Mouse (Mus musculus): Measurements from ENCODE around the gene Rnf224. TPM values are rescaled to one million over a fixed set of nuclear protein-coding genes. Genes with fewer than 3 reads are reported as not detected.

Rnf224 gene
- not detected in 2 replicates for polyA plus RNA-seq (2015; fragmentation: Nextera tagmentation; extraction: Ambion mirVana)

DNA sequence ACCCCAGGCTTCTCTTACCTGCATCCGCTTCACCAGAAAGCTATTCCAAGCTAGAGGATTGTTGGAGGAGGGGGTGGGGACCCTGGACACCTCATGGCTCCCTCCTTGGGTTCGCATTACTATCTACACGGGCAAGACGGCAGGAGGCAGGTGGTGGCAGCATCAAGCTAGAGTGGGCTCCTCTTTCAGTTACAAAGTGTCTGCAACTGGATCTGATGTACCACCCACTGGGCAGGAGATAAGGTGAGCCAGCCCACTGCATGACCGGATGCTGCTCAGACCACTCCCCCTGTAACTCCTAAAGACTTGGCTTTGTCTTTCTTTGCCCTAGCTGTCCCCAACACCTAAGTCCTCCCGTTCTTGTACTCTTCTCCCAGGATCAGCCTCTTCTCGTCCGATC is at the start of gene Rnf224:
Gene Rnf224, minus strand, starts transcription at position 174 of the 400 bp plus-strand sequence.
- no peak within 1 kb of the TSS for H3K4me2 ChIP-seq (ENCODE audit: low read length)
- 46% methylated on average over 8 of the region's 8 CpGs for WGBS
- ATAC-seq, result no peak

DNA sequence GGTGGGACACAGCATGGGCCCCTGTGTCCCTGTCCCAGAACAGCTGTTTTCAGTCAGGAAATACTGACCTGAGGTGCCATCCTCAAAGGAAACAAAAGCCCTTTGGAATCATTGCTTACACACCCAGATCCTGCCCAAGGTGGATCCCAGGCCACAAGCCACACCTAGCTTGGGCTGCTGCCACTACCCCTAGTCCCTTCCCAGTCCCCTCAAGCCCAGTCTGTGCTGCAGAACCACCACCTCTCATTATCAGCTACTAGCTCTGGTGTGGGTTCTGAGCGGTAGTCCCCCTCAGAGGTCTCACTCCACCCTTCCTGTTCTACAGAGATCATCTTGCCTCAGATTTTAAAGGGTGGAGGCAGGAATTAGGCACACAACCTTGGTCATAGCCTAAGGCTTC is 49.7 kb upstream of the Rnf224 start:
- WGBS, result 87% methylated on average over 1 of the region's 1 CpGs
- Histone ChIP-seq H3K9ac (ENCODE audit: low read depth, low read length) (no peak overlapping the region), H3K36me3 (ENCODE audit: control insufficient read depth, insufficient read depth, low read length) (peaks cover 22% of the 10 kb centered on the region), H3K27me3 (ENCODE audit: control insufficient read depth, insufficient read depth, low read depth, low read length) (peaks cover 26% of the 10 kb centered on the region), H3K4me1 (ENCODE audit: control insufficient read depth, insufficient read depth, low read length) (peaks cover 14% of the 10 kb centered on the region), H3K9me3 (replicated peaks; ENCODE audit: control insufficient read depth, low read length, poor library complexity, severe bottlenecking) (no peaks in the 10 kb centered on the region), H3K4me3 (ENCODE audit: low read depth, low read length) (no peak overlapping the region), H3K27ac (ENCODE audit: low read length) (no peak overlapping the region), H3K4me2 (ENCODE audit: low read length) (no peak overlapping the region)
- no peak for ATAC-seq

More for the DNA sequence above, at the start of gene Rnf224:
- Histone ChIP-seq H3K27ac (ENCODE audit: low read length) (no peak within 1 kb of the TSS), H3K9ac (ENCODE audit: low read depth, low read length) (no peak within 1 kb of the TSS), H3K4me3 (ENCODE audit: low read depth, low read length) (no peak within 1 kb of the TSS), H3K36me3 (ENCODE audit: control insufficient read depth, insufficient read depth, low read length) (no peaks in the 10 kb centered on the region), H3K4me1 (ENCODE audit: control insufficient read depth, insufficient read depth, low read length) (peaks cover 9% of the 10 kb centered on the region; the same call in 1 of the 2 replicates), H3K9me3 (replicated peaks; ENCODE audit: control insufficient read depth, low read length, poor library complexity, severe bottlenecking) (no peaks in the 10 kb centered on the region), H3K27me3 (ENCODE audit: control insufficient read depth, insufficient read depth, low read depth, low read length) (peaks cover 7% of the 10 kb centered on the region; the same call in 1 of the 2 replicates)

DNA sequence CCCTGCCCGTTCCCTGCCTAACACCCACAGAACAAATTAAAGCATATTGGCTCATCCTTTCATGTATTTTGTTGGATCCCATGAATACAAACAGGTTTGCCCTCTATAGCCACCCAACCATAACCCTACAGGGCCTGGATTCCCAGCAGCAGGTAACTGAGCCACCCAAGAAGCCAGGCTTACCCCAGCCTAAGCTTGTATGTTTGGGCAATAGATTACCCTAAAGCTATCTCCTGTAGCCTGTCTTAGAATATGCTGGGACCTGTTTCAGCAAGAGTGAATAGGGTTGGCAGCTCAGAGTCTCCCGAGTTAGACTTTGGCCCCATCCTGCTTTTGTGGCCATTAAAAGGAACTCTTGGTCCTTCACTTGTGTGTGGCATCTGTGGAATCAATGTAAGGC is 49.0 kb upstream of the Rnf224 start:
- Histone ChIP-seq H3K4me1 (ENCODE audit: control insufficient read depth, insufficient read depth, low read length) (peaks cover 8% of the 10 kb centered on the region), H3K27ac (ENCODE audit: low read length) (no peak overlapping the region), H3K27me3 (ENCODE audit: control insufficient read depth, insufficient read depth, low read depth, low read length) (peaks cover 19% of the 10 kb centered on the region), H3K36me3 (ENCODE audit: control insufficient read depth, insufficient read depth, low read length) (peaks cover 27% of the 10 kb centered on the region), H3K4me3 (ENCODE audit: low read depth, low read length) (no peak overlapping the region), H3K9ac (ENCODE audit: low read depth, low read length) (no peak overlapping the region), H3K4me2 (ENCODE audit: low read length) (no peak overlapping the region), H3K9me3 (replicated peaks; ENCODE audit: control insufficient read depth, low read length, poor library complexity, severe bottlenecking) (no peaks in the 10 kb centered on the region)
- ATAC-seq, result no peak
- whole genome bisulfite sequencing, result 92% methylated on average over 2 of the region's 2 CpGs

DNA sequence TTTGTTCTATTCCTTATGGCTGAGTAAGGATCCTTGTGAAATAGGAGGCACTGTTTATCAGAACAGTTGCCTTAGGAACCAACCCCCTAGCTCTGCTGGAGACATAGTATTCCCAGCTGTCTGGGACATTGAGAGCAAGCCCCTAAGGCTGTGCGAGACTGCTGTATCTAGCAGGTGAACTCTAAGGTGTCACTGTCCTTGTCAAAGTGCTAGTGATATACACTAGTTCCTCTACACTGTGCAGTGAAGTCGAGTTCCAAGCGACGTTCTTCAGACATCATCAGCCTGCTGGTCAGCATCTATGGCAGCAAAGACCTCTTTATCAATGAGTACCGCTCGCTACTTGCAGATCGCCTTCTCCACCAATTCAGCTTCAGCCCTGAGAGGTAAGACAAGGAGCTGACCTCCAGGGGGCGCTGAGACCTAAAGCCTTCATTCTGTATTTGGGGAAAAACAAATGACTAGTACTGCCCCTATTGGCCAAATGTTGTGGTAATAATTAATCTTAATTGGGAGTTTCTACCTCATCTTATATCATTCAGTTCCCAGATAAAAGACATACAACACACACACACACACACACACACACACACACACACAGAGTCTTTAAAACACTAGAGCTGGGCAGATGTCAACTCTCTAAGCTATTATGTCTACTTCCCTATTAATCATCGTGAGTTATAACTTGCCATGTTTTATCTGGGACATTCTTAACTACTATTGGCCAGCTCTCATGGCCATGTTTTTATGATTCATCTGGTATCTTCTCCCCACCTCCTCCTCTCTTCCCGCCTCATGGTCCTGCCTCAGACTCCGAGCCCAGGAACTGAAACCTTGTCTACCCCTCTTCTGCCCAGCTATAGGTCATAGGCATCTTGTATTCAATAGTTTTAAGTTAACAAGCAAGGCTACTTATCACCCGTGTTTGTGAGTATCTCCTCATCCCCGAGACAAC is 42.6 kb upstream of the Rnf224 start:
- Histone ChIP-seq H3K27ac (ENCODE audit: low read length) (no peak overlapping the region), H3K9ac (ENCODE audit: low read depth, low read length) (no peak overlapping the region), H3K4me2 (ENCODE audit: low read length) (no peak overlapping the region), H3K27me3 (ENCODE audit: control insufficient read depth, insufficient read depth, low read depth, low read length) (no peaks in the 10 kb centered on the region), H3K9me3 (replicated peaks; ENCODE audit: control insufficient read depth, low read length, poor library complexity, severe bottlenecking) (no peaks in the 10 kb centered on the region), H3K36me3 (ENCODE audit: control insufficient read depth, insufficient read depth, low read length) (peaks cover 48% of the 10 kb centered on the region), H3K4me3 (ENCODE audit: low read depth, low read length) (no peak overlapping the region), H3K4me1 (ENCODE audit: control insufficient read depth, insufficient read depth, low read length) (0 out of 2 replicates have a peak, but pooled peaks cover 2% of the 10 kb centered on the region)
- 62% methylated on average over 13 of the region's 13 CpGs for WGBS
- peak; percentile 51 for ATAC-seq

DNA sequence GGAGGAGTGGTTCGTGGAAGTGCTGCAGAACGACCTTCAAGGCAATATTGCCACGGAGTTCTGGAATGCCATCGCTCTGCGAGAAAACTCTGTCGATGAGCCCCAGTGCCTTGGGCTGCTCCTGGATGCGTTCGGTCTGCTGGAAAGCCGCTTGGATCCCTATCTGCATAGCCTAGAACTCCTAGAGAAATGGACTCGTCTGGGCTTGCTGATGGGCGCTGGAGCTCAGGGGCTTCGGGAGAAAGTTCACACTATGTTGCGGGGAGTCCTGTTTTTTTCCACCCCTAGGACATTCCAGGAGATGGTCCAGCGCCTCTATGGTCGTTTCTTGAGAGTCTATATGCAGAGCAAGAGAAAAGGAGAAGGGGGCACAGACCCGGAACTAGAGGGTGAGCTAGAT is 36.4 kb upstream of the Rnf224 start:
- no peak for ATAC-seq
- H3K9ac ChIP-seq (ENCODE audit: low read depth, low read length), result peak overlapping the region; percentile 94
- H3K36me3 ChIP-seq (ENCODE audit: control insufficient read depth, insufficient read depth, low read length), result peaks cover 28% of the 10 kb centered on the region
- H3K4me1 ChIP-seq (ENCODE audit: control insufficient read depth, insufficient read depth, low read length), result peaks cover 28% of the 10 kb centered on the region
- H3K27ac ChIP-seq (ENCODE audit: low read length), result peak overlapping the region; percentile 73
- H3K4me3 ChIP-seq (ENCODE audit: low read depth, low read length), result peak overlapping the region; percentile 89
- no peaks in the 10 kb centered on the region for H3K9me3 ChIP-seq (replicated peaks; ENCODE audit: control insufficient read depth, low read length, poor library complexity, severe bottlenecking)
- WGBS, result 42% methylated on average over 16 of the region's 16 CpGs
- no peaks in the 10 kb centered on the region for H3K27me3 ChIP-seq (ENCODE audit: control insufficient read depth, insufficient read depth, low read depth, low read length)
- peak overlapping the region; percentile 99 for H3K4me2 ChIP-seq (ENCODE audit: low read length)

DNA sequence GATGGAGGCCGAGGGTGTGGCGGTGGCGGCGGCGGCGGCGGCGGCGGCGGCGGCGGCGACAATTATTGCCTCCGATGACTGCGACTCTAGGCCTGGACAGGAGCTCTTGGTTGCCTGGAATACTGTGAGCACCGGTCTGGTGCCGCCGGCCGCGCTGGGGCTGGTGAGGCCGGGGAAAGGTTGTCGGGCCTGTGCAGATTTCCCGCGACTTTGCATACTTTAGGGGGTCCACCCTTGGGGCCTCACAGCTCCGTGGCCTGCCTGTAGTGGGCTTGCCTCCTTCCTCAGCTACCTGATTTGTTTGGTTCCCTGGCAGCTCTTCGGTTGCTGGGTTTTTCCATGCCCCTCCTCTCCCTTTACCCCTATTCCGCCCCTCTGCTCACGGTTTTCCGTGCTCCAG is 35.9 kb upstream of the Rnf224 start:
- WGBS, result under 1% methylated on average over 29 of the region's 29 CpGs
- ATAC-seq, result peak; percentile 72
- peaks cover 23% of the 10 kb centered on the region for H3K36me3 ChIP-seq (ENCODE audit: control insufficient read depth, insufficient read depth, low read length)

DNA sequence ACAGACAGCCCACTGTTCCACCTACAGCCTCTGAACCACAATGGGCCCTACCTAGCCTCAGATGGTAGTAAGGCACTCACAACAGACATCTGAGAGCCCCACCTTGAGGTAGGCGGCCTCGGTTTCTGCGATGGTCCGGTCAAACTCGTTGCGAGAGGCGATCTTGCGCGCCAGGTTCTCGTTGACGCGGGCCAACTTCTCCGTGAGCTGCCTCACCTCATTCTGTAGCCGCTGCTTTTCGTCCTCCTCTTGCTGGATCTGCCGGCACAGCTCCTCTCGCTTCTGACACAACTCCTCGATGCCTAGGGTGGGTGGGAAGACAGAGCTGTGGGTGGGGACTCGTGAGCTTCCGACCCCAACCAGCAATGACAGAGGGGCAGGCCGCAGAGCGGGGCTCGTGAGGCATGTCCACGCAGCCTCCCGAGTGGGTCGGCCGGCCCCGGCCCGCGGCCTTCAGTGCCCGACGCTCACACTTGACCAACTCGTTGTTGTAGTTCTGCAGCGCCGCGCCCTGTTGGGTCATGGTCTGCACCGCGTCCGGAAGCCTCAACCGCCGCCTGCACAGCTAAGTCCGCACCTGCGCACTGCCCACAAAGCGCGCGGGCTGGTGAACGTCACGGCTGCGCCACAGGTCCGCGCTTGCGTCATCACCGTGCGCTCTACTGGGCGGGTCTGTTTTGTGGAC is 35.4 kb upstream of the Rnf224 start, which contains the start of the genes Ssna1 and Anapc2:
Gene Ssna1, minus strand, starts transcription at position 612 of the 685 bp plus-strand sequence.
Gene Anapc2, plus strand, starts transcription at position 652 of the 685 bp plus-strand sequence.
- peak within 1 kb of the TSS; percentile 94 for H3K9ac ChIP-seq (ENCODE audit: low read depth, low read length)
- peak within 1 kb of the TSS; percentile 73 for H3K27ac ChIP-seq (ENCODE audit: low read length)
- peak within 1 kb of the TSS; percentile 89 for H3K4me3 ChIP-seq (ENCODE audit: low read depth, low read length)
- H3K9me3 ChIP-seq (replicated peaks; ENCODE audit: control insufficient read depth, low read length, poor library complexity, severe bottlenecking), result no peaks in the 10 kb centered on the region
- no peaks in the 10 kb centered on the region for H3K27me3 ChIP-seq (ENCODE audit: control insufficient read depth, insufficient read depth, low read depth, low read length)
- H3K4me1 ChIP-seq (ENCODE audit: control insufficient read depth, insufficient read depth, low read length), result peaks cover 34% of the 10 kb centered on the region
- WGBS, result under 1% methylated on average over 55 of the region's 55 CpGs
- ATAC-seq, result peak; percentile 94
- peak within 1 kb of the TSS; percentile 99 for H3K4me2 ChIP-seq (ENCODE audit: low read length)
- peaks cover 22% of the 10 kb centered on the region for H3K36me3 ChIP-seq (ENCODE audit: control insufficient read depth, insufficient read depth, low read length)

More for the DNA sequence above, 35.9 kb upstream of the Rnf224 start:
- Histone ChIP-seq H3K9ac (ENCODE audit: low read depth, low read length) (peak overlapping the region; percentile 94), H3K4me2 (ENCODE audit: low read length) (peak overlapping the region; percentile 99), H3K4me3 (ENCODE audit: low read depth, low read length) (peak overlapping the region; percentile 89), H3K4me1 (ENCODE audit: control insufficient read depth, insufficient read depth, low read length) (peaks cover 29% of the 10 kb centered on the region), H3K27ac (ENCODE audit: low read length) (peak overlapping the region; percentile 73), H3K27me3 (ENCODE audit: control insufficient read depth, insufficient read depth, low read depth, low read length) (no peaks in the 10 kb centered on the region), H3K9me3 (replicated peaks; ENCODE audit: control insufficient read depth, low read length, poor library complexity, severe bottlenecking) (no peaks in the 10 kb centered on the region)

DNA sequence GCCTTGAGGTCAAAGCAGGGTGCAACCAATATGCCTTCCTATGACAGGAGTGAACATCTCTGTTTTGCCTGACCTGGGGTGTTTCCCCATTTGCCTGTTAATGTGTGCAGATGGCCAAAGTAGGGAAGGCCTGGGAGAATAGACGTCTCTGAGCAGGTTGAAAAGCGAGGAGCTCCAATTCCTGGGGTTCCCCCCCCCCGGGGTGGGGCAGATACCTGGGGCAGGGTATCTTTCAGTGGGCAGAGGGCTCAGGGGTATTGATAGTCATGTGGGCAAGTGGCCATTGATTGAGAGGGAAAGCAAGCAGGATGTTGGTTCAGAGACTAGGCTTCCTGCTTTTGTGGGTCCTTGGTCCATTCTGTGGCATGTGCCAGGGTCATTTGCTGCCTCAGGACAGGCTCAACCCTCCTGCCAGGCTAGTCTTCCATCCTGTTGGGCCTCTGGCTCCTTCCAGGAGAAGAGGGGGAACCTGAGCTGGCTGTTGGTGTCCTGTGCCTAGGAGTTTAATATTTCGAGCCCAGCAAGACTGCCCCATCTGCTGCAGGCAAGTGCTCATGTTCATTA is 31.2 kb upstream of the Rnf224 start:
- Histone ChIP-seq H3K27me3 (ENCODE audit: control insufficient read depth, insufficient read depth, low read depth, low read length) (peaks cover 6% of the 10 kb centered on the region), H3K9me3 (replicated peaks; ENCODE audit: control insufficient read depth, low read length, poor library complexity, severe bottlenecking) (no peaks in the 10 kb centered on the region), H3K4me1 (ENCODE audit: control insufficient read depth, insufficient read depth, low read length) (peaks cover 59% of the 10 kb centered on the region), H3K36me3 (ENCODE audit: control insufficient read depth, insufficient read depth, low read length) (peaks cover 5% of the 10 kb centered on the region; the same call in 1 of the 2 replicates), H3K27ac (ENCODE audit: low read length) (no peak overlapping the region), H3K4me2 (ENCODE audit: low read length) (no peak overlapping the region), H3K9ac (ENCODE audit: low read depth, low read length) (no peak overlapping the region), H3K4me3 (ENCODE audit: low read depth, low read length) (no peak overlapping the region)
- no peak for ATAC-seq
- WGBS, result 73% methylated on average over 4 of the region's 4 CpGs

Data from midbrain, embryonic 16.5 days (tissue).